Mouse (Mus musculus) megakaryocyte, adult 5-6 weeks (primary cell): Measurements from ENCODE around the gene Uqcrfs1. TPM values are rescaled to one million over a fixed set of nuclear protein-coding genes. Genes with fewer than 3 reads are reported as not detected.

Experiments used
- ATAC-seq: 2 replicates; pipeline ENCODE4 v1.8.0; 2016; ENCODE audit warnings: mild to moderate bottlenecking, inconsistent platforms; ENCODE audit not compliant: poor library complexity, severe bottlenecking
- total RNA-seq, 2 experiments: library from RNA; stranded (forward) in 1 of 2; stranded (reverse) in 1 of 2; fragments of 153-499, 151-499 nt in 1 of 2; fragments of 221-1000, 200-1000 nt in 1 of 2; gene quantifications; 2 replicates each; pipeline versions ENCODE4 v1.2.3 to v1.2.4; 2015 to 2017

The Uqcrfs1 gene
- total RNA-seq, 2 experiments from 2014 or later, result 114 to 198 TPM

DNA sequence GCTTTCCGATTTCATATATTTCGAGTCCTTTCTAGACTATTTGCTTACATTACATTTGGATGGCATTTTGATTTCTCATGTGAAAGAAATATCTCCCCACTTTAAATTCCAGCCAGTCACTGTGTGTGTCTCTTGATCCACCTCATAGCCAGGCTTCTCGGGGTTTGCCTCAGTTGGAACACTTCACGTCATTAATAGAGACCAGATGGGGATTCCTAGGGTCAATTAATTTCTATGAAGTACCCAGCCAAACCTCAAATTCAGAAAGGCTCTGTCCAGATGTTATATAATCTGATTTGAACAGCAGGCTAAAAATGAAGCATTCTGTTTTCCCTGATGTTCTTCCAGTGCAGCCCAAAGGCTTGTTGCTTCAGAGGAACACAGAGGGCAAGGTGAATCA is 37.5 kb downstream of the Uqcrfs1 start:
- ATAC-seq, result no peak

DNA sequence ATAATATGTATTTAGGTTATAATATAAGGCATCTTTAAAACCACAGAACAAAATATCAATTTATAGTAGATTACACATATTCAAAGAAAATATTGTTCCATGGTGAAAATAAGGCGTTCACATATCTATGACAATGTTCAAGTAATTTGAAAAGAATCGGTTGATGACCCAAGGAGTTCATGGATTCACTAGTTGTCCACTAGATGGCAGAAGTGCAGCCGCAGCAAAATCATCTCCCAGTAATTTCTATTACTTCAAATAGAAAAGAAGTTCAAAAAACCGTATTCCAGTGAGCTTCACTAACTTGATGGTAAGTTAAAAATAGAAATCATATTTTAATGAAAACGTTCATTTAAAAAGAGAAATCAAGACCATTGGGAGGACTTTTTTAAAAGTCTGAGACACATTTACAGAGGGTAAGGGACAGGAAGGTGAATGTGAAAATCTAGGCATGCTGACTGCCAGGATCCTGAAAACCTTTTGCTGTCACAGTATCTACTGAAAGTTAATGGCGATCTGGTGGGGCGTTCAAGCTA is 43.2 kb downstream of the Uqcrfs1 start:
- no peak for ATAC-seq

Other genes with a start within 250 kb of the Uqcrfs1 start
- gene Agtr1a, start 208.9 kb downstream of the Uqcrfs1 start, total RNA-seq (2015), result 0.40 and 1.4 TPM in 2 replicates
- 0.49 TPM in 1 of 2 replicates, not detected in the other for gene Agtr1a, start 208.9 kb downstream of the Uqcrfs1 start, total RNA-seq (2017)
- 77.1 and 97.8 TPM in 2 replicates for gene Dusp22, start 114.6 kb upstream of the Uqcrfs1 start, total RNA-seq (2015)
- gene Dusp22, start 114.6 kb upstream of the Uqcrfs1 start, total RNA-seq (2017), result 58.1 and 65.5 TPM in 2 replicates
- gene Irf4, start 203.9 kb upstream of the Uqcrfs1 start, total RNA-seq (2015), result 13.0 and 14.1 TPM in 2 replicates
- gene Irf4, start 203.9 kb upstream of the Uqcrfs1 start, total RNA-seq (2017), result 12.4 and 13.4 TPM in 2 replicates